Mouse (Mus musculus) bone marrow, adult 2 months (tissue): Measurements from ENCODE around the gene Zfp362. TPM values are rescaled to one million over a fixed set of nuclear protein-coding genes. Genes with fewer than 3 reads are reported as not detected.
A peak's percentile ranks its signal among the peaks of the same experiment; 100 is the strongest.

ENCODE experiments used
- H3K27ac ChIP-seq: fragments of 200-500 bp; 2 replicates; pipeline ENCODE4 v1.5.1; 2012; ENCODE audit warnings: low read depth, mild to moderate bottlenecking, control low read depth, inconsistent platforms, low read length; ENCODE audit not compliant: control insufficient read depth, poor library complexity, insufficient read depth
- H3K4me1 ChIP-seq: fragments of 200-500 bp; 2 replicates; pipeline ENCODE4 v1.6.1; 2011; ENCODE audit warnings: low read length; ENCODE audit not compliant: control insufficient read depth, insufficient read depth
- H3K4me3 ChIP-seq: fragments of 200-500 bp; replicated peaks from 2 replicates; pipeline ENCODE3; 2011; ENCODE audit warnings: mild to moderate bottlenecking, low read depth, low read length, control low read depth; ENCODE audit not compliant: control insufficient read depth
- CTCF ChIP-seq: fragments of 200-500 bp; IDR thresholded peaks from 2 replicates; pipeline ENCODE4 v1.5.1; 2011; ENCODE audit warnings: low read length, control low read depth; ENCODE audit not compliant: control insufficient read depth, insufficient read depth
- POLR2A ChIP-seq: fragments of 200-500 bp; IDR thresholded peaks from 2 replicates; pipeline ENCODE4 v1.6.1; 2011; ENCODE audit warnings: low read depth, mild to moderate bottlenecking, control low read depth, low read length, borderline replicate concordance; ENCODE audit not compliant: control insufficient read depth
- WGBS: fragments of 180-500 bp; shearing (Covaris S2); methylation state at CpG from one replicate; pipeline ENCODE4 v1.1.7; 2018; 5-methylcytosine and 5-hydroxymethylcytosine counted together
- polyA plus RNA-seq: library from polyadenylated mRNA; stranded (reverse); fragments of >200 nt; gene quantifications from 2 replicates; pipeline ENCODE4 v1.2.4, GENCODE M21; 2011; ENCODE audit warnings: low replicate concordance; ENCODE audit not compliant: missing spikeins, insufficient read depth, insufficient read length

Gene Zfp362
- polyA plus RNA-seq: 10.3 and 12.1 TPM in 2 replicates

DNA sequence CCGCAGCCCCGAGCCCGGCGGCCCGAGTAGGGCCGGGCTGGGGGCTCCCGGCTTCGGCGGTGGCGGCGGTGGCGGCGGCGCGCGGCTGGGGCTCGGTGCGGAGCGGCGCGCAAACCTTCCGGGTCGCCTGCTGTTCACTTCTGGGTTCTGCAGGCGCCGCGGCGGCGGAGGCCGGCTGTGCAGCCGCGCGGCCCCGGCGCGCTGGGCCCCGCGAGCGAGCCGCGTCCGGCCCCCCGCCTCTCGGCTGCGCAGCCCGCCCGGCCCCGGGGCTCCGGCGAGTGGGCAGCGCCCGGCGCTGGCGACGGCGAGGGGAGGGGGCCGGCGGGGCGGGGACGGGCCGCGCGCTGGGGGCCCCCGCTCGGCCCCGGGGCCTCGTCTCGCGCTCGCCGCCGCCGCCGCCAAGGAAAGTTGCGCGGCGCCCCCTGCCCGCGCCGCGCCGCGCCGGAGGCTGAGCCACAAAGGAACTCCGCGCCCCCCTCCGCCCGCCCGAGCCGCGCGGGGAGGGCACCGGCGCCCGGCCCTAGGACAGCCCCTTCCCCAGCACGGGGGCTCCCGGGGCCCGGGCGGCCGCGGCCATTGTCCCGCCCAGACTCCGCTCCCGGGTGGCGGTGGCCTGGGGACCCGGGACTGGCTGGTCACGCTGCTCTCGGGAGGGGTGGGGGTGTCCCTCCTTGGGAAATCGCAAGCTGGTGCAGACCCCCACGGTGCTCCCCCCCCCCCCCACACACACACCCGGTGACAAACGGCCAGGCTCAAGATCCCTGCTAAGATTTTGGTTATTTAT lies at the start of gene Zfp362:
Gene Zfp362, minus strand, starts transcription at position 3 of the 784 bp plus-strand sequence.
- TF ChIP-seq CTCF (no peak), POLR2A (peak; percentile 29; the same call in 1 of the 2 replicates)
- Histone ChIP-seq H3K4me1 (peaks cover 3% of the 10 kb centered on the region), H3K27ac (peak within 1 kb of the TSS; percentile 70), H3K4me3 (peak within 1 kb of the TSS; percentile 69)
- WGBS: 9% methylated on average over 110 of the region's 111 CpGs

DNA sequence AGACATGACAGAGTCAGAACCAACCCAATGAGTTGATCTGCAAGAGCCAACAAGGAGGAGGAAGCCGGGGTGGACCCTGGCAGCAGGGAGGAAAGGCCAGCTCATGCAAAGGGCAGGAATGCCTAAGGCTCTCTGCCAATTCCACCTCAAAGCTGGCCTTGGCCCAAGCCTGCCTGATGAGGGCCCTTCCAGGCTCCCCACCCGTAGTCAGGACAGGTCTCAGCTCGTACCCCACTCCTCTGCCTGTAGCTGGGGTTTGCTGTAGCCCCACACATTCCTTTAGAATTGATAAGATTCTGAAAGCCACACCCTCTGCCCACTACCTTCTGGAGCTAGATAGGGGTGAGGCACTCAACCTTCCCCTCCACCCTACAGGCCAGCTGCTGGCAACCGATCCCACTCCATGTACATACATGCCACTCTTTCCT lies 49.8 kb upstream of the Zfp362 start:
- H3K4me3 ChIP-seq: no peak overlapping the region

DNA sequence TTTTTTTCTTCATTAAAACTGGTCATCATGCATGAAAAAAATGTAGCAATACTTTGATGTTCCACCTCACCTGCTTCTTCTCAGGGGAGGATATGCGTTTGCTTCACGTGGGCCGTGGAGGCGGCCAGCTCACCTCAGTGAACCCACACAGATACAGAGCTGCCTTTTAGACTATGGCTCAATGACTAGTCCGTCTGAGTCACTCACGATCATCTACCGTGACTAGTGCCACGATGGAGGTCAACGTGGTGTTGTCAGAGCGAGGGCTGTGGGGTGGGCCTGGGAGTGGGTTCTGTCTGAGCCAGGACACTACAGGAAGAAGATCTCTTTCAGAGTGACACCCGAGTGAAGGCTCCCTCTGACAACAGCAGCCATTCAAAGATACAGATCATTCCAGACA lies 47.3 kb upstream of the Zfp362 start:
- 84% methylated on average over 11 of the region's 11 CpGs for WGBS
- no peak overlapping the region for H3K27ac ChIP-seq
- TF ChIP-seq CTCF (no peak), POLR2A (no peak)
- no peaks in the 10 kb centered on the region; the same call in 1 of the 2 replicates for H3K4me1 ChIP-seq
- no peak overlapping the region for H3K4me3 ChIP-seq

More for the DNA sequence above, 49.8 kb upstream of the Zfp362 start:
- no peak for TF ChIP-seq CTCF
- no peak for TF ChIP-seq POLR2A
- Histone ChIP-seq H3K4me1 (no peaks in the 10 kb centered on the region), H3K27ac (no peak overlapping the region)
- 39% methylated on average over 4 of the region's 4 CpGs for WGBS

DNA sequence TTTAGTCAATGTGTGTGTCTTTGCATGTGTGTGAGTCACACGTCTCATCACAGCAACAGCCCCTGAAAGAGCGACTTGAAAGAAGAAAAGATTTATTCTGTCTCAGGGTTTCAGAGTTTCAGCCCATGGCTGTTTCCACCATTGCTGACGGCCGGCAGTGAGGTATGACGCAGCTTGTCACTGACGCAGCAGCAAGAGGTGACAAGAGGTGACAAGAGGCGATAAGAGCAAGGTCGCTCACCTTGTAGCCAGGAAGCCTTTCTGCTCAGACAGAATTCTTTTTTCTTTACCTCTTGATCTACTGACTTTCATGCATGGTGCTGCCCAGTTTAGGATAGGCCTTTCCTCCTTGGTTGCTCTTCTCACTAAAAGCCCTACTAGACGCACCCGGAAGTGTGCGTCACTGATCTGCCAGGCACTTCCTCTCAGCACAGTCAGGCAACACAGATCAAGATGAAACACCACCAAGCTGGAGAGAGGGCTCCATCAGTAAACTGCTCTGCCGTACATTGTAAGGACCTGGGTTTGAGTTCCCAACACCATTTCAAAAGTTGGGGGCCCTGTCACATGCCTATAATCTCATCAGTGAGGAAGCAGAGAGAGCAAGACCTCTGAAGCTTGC lies 46.5 kb upstream of the Zfp362 start:
- H3K4me3 ChIP-seq: no peak overlapping the region
- no peak overlapping the region for H3K27ac ChIP-seq
- 79% methylated on average over 12 of the region's 12 CpGs for WGBS
- TF ChIP-seq CTCF (no peak), POLR2A (no peak)
- H3K4me1 ChIP-seq: no peaks in the 10 kb centered on the region; the same call in 1 of the 2 replicates

- H3K4me1 ChIP-seq: no peaks in the 10 kb centered on the region; the same call in 1 of the 2 replicates
- no peak for TF ChIP-seq POLR2A
- no peak for TF ChIP-seq CTCF
- WGBS: 82% methylated on average over 7 of the region's 7 CpGs
- no peak overlapping the region for H3K27ac ChIP-seq
- no peak overlapping the region for H3K4me3 ChIP-seq
Observed at GRCm38 (mm10) chr4:128849686-128850085, 43.8 kb upstream of the Zfp362 start.

- 80% methylated on average over 3 of the region's 3 CpGs for WGBS
- Histone ChIP-seq H3K4me1 (no peaks in the 10 kb centered on the region; the same call in 1 of the 2 replicates), H3K27ac (no peak overlapping the region), H3K4me3 (no peak overlapping the region)
- TF ChIP-seq POLR2A: no peak
- TF ChIP-seq CTCF: no peak
Observed at GRCm38 (mm10) chr4:128848961-128849360, 43.1 kb upstream of the Zfp362 start.

DNA sequence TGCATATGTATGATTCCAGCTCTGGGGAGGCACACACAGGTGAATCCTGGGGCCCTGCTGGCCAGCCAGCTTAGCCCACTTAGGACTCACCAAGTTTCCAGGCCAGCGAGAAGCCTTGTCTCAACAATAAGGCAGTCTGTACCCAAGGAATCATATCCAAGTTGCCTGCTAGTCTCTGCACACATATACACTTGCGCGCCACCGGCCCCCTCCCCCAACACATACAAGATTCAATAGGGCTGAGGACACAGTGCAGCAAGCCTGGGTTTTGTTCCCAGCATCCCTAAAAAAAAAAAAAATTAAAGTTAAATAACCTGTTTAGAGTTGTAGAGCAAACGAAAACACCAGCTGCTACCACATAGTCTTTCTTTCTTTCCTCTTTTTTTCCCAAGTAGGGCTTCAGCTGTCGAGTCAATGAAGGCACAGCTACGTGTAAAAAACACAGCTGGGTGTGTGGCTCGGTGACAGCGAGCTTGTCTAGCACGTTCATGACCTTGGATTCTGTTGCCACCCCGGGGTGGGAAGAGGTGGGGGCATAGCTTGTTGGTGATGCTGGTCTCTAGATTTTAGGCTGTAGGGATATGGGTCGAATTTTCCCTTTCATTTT lies 39.6 kb upstream of the Zfp362 start:
- WGBS: 74% methylated on average over 12 of the region's 12 CpGs
- Histone ChIP-seq H3K4me1 (peaks cover 2% of the 10 kb centered on the region; the same call in 1 of the 2 replicates), H3K27ac (no peak overlapping the region), H3K4me3 (no peak overlapping the region)
- TF ChIP-seq CTCF: no peak
- no peak for TF ChIP-seq POLR2A

- WGBS: 63% methylated on average over 13 of the region's 13 CpGs
Observed at GRCm38 (mm10) chr4:128844566-128844965, 38.7 kb upstream of the Zfp362 start.

More at GRCm38 (mm10) chr4:128844566-128844965, 38.7 kb upstream of the Zfp362 start:
- Histone ChIP-seq H3K4me3 (no peak overlapping the region), H3K27ac (no peak overlapping the region), H3K4me1 (peaks cover 2% of the 10 kb centered on the region; the same call in 1 of the 2 replicates)
- TF ChIP-seq CTCF (no peak), POLR2A (no peak)
